Mouse (Mus musculus): ENCODE data around the gene Ppp2r5c. TPM values are rescaled to one million over a fixed set of nuclear protein-coding genes. Genes with fewer than 3 reads are reported as not detected.

Gene Ppp2r5c
- polyA plus RNA-seq, 1 experiment from 2014 or later = 168 TPM

DNA sequence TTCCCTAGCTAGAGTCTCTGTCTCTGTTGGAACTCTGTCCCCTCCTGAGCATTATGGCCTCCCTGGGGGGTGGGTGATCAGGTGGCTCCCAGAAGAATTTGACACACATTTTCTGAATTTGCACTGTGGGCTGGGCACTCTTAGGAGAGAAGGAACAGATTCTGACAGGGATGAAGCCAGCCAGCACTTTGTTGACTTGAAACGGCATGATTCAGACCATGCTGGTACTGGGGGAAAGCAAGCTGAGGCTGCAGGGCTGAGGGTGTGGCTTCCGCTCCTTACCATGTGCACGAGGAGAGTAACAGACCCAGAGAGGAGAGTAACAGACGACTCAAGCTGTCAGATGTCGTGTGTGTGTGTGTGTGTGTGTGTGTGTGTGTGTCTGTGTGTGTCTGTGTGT, 76.6 kb downstream of the Ppp2r5c start:
- Histone ChIP-seq H3K4me2 (replicated peaks; ENCODE audit: low read depth, low read length) (no peak overlapping the region), H3K4me3 (ENCODE audit: low read depth, low read length) (no peak overlapping the region), H3K36me3 (ENCODE audit: control insufficient read depth, insufficient read depth, low read length) (peaks cover 14% of the 10 kb centered on the region), H3K27ac (ENCODE audit: low read length) (no peak overlapping the region), H3K9me3 (ENCODE audit: control insufficient read depth, low read depth, low read length) (no peaks in the 10 kb centered on the region), H3K27me3 (ENCODE audit: control insufficient read depth, insufficient read depth, low read length) (no peaks in the 10 kb centered on the region), H3K9ac (replicated peaks; ENCODE audit: low read depth, low read length) (no peak overlapping the region), H3K4me1 (ENCODE audit: control insufficient read depth, insufficient read depth, low read length) (no peaks in the 10 kb centered on the region)
- WGBS = 83% methylated on average over 5 of the region's 5 CpGs
- ATAC-seq (ENCODE audit: insufficient number of reproducible peaks, insufficient read depth, low FRiP score, low read depth) = no peak

DNA sequence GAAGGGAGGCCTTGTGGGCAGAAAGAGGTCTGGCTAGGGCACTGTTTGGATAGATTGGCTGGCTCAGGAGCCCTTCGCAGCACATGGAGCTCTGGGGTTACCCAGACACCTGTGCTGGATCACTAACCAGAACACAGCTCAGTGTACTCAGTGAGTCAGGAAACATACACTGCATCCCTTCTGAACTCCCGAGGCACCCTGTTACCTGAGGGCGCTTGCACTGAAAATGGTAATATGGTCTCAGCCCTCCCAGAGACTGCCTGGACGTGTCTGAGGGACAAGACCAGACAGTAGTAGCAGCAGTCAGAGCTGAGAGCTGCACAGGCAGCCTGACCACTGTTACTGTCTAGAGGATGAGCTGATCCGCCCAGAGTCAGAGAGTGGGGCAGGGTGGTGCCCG, 85.8 kb downstream of the Ppp2r5c start:
- ATAC-seq (ENCODE audit: insufficient number of reproducible peaks, insufficient read depth, low FRiP score, low read depth) = no peak
- Histone ChIP-seq H3K27me3 (ENCODE audit: control insufficient read depth, insufficient read depth, low read length) (no peaks in the 10 kb centered on the region), H3K4me1 (ENCODE audit: control insufficient read depth, insufficient read depth, low read length) (no peaks in the 10 kb centered on the region), H3K4me2 (replicated peaks; ENCODE audit: low read depth, low read length) (no peak overlapping the region), H3K9ac (replicated peaks; ENCODE audit: low read depth, low read length) (no peak overlapping the region), H3K27ac (ENCODE audit: low read length) (no peak overlapping the region), H3K4me3 (ENCODE audit: low read depth, low read length) (no peak overlapping the region), H3K36me3 (ENCODE audit: control insufficient read depth, insufficient read depth, low read length) (peaks cover 3% of the 10 kb centered on the region; the same call in 1 of the 2 replicates), H3K9me3 (ENCODE audit: control insufficient read depth, low read depth, low read length) (no peaks in the 10 kb centered on the region)
- 91% methylated on average over 6 of the region's 6 CpGs for WGBS

GRCm38 (mm10) chr12:110533151-110533550, 86.2 kb downstream of the Ppp2r5c start:
- Histone ChIP-seq H3K27me3 (ENCODE audit: control insufficient read depth, insufficient read depth, low read length) (no peaks in the 10 kb centered on the region), H3K4me2 (replicated peaks; ENCODE audit: low read depth, low read length) (no peak overlapping the region), H3K27ac (ENCODE audit: low read length) (no peak overlapping the region), H3K4me1 (ENCODE audit: control insufficient read depth, insufficient read depth, low read length) (no peaks in the 10 kb centered on the region), H3K9me3 (ENCODE audit: control insufficient read depth, low read depth, low read length) (no peaks in the 10 kb centered on the region), H3K4me3 (ENCODE audit: low read depth, low read length) (no peak overlapping the region), H3K36me3 (ENCODE audit: control insufficient read depth, insufficient read depth, low read length) (peaks cover 3% of the 10 kb centered on the region; the same call in 1 of the 2 replicates), H3K9ac (replicated peaks; ENCODE audit: low read depth, low read length) (no peak overlapping the region)
- WGBS = 90% methylated on average over 2 of the region's 2 CpGs
- ATAC-seq (ENCODE audit: insufficient number of reproducible peaks, insufficient read depth, low FRiP score, low read depth) = no peak

DNA sequence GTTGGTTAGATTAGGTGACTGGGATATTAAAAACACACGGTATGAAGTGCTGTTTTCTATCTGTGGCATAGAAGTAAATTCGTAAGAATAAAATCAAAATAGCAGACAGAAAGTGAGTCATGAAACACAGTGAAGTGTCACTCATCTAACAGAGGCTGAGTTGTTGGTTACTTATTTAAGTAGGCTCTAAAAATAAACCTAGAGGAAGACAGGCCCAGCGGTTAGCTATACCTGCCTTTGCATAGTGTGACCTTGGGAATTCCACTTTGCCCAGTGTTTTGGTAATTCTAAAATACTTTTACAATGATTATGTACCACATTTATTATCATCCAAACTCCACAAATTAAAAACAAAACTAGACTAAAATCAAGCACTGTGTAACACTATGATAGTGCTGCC, 86.9 kb downstream of the Ppp2r5c start:
- no peaks in the 10 kb centered on the region for H3K9me3 ChIP-seq (ENCODE audit: control insufficient read depth, low read depth, low read length)
- H3K9ac ChIP-seq (replicated peaks; ENCODE audit: low read depth, low read length) = no peak overlapping the region
- no peaks in the 10 kb centered on the region for H3K27me3 ChIP-seq (ENCODE audit: control insufficient read depth, insufficient read depth, low read length)

DNA sequence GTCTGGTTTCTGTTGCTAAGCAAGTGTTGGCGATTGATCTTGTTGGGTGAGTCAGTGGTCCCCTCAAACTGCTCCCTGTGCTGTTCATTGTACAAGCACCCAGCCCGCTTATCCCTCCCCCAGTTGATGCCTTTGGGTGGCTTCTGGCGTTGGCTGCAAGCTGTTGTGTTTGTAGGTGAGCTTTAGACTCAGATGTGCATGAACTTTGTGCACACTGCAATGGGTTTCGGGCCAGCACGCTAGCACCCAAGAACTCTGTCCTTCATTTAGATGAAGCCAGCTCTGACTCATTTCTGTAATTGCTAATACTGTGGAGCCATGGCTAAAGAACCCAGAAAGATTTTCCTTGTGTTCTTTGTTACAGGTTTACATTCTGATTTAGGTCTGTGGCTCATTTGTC, 88.4 kb downstream of the Ppp2r5c start:
- Histone ChIP-seq H3K9me3 (ENCODE audit: control insufficient read depth, low read depth, low read length) (no peaks in the 10 kb centered on the region), H3K9ac (replicated peaks; ENCODE audit: low read depth, low read length) (no peak overlapping the region), H3K4me2 (replicated peaks; ENCODE audit: low read depth, low read length) (no peak overlapping the region), H3K4me3 (ENCODE audit: low read depth, low read length) (no peak overlapping the region), H3K27ac (ENCODE audit: low read length) (no peak overlapping the region), H3K4me1 (ENCODE audit: control insufficient read depth, insufficient read depth, low read length) (no peaks in the 10 kb centered on the region), H3K36me3 (ENCODE audit: control insufficient read depth, insufficient read depth, low read length) (peaks cover 3% of the 10 kb centered on the region; the same call in 1 of the 2 replicates), H3K27me3 (ENCODE audit: control insufficient read depth, insufficient read depth, low read length) (no peaks in the 10 kb centered on the region)
- 95% methylated on average over 5 of the region's 5 CpGs for WGBS
- no peak for ATAC-seq (ENCODE audit: insufficient number of reproducible peaks, insufficient read depth, low FRiP score, low read depth)

More for the DNA sequence above, 86.9 kb downstream of the Ppp2r5c start:
- H3K36me3 ChIP-seq (ENCODE audit: control insufficient read depth, insufficient read depth, low read length) = peaks cover 3% of the 10 kb centered on the region; the same call in 1 of the 2 replicates
- H3K4me3 ChIP-seq (ENCODE audit: low read depth, low read length) = no peak overlapping the region
- 93% methylated on average over 3 of the region's 3 CpGs for WGBS
- H3K27ac ChIP-seq (ENCODE audit: low read length) = no peak overlapping the region
- H3K4me1 ChIP-seq (ENCODE audit: control insufficient read depth, insufficient read depth, low read length) = no peaks in the 10 kb centered on the region
- no peak overlapping the region for H3K4me2 ChIP-seq (replicated peaks; ENCODE audit: low read depth, low read length)
- no peak for ATAC-seq (ENCODE audit: insufficient number of reproducible peaks, insufficient read depth, low FRiP score, low read depth)

DNA sequence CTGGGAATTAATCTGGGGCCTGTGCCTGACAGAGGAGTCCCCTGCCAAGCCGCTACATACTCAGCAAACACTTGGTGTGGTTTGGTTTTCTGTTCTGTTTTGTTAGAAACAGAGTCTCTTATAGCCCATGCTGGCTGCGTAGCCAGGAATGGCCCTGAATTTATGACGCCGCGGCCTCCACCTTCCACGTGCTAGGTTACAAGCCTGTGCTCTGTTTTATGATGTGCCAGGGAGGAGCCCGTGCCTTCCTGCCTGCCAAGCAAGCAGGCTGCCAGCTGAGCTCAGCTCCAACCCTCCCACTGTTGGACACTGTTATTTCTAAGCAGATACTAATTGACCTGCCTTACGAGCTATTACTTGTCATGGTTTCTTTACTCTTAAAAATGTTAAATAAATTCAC, 90.8 kb downstream of the Ppp2r5c start:
- Histone ChIP-seq H3K27ac (ENCODE audit: low read length) (no peak overlapping the region), H3K27me3 (ENCODE audit: control insufficient read depth, insufficient read depth, low read length) (no peaks in the 10 kb centered on the region), H3K4me1 (ENCODE audit: control insufficient read depth, insufficient read depth, low read length) (no peaks in the 10 kb centered on the region), H3K9me3 (ENCODE audit: control insufficient read depth, low read depth, low read length) (no peaks in the 10 kb centered on the region), H3K4me2 (replicated peaks; ENCODE audit: low read depth, low read length) (no peak overlapping the region), H3K36me3 (ENCODE audit: control insufficient read depth, insufficient read depth, low read length) (no peaks in the 10 kb centered on the region), H3K4me3 (ENCODE audit: low read depth, low read length) (no peak overlapping the region), H3K9ac (replicated peaks; ENCODE audit: low read depth, low read length) (no peak overlapping the region)
- ATAC-seq (ENCODE audit: insufficient number of reproducible peaks, insufficient read depth, low FRiP score, low read depth) = no peak
- WGBS = 96% methylated on average over 8 of the region's 8 CpGs

GRCm38 (mm10) chr12:110539346-110539745, 92.4 kb downstream of the Ppp2r5c start:
- H3K36me3 ChIP-seq (ENCODE audit: control insufficient read depth, insufficient read depth, low read length) = peaks cover 4% of the 10 kb centered on the region
- 93% methylated on average over 10 of the region's 10 CpGs for WGBS

GRCm38 (mm10) chr12:110539798-110540197, 92.9 kb downstream of the Ppp2r5c start:
- Histone ChIP-seq H3K27ac (ENCODE audit: low read length) (no peak overlapping the region), H3K27me3 (ENCODE audit: control insufficient read depth, insufficient read depth, low read length) (no peaks in the 10 kb centered on the region), H3K9me3 (ENCODE audit: control insufficient read depth, low read depth, low read length) (no peaks in the 10 kb centered on the region), H3K4me2 (replicated peaks; ENCODE audit: low read depth, low read length) (no peak overlapping the region), H3K4me1 (ENCODE audit: control insufficient read depth, insufficient read depth, low read length) (no peaks in the 10 kb centered on the region), H3K9ac (replicated peaks; ENCODE audit: low read depth, low read length) (no peak overlapping the region), H3K36me3 (ENCODE audit: control insufficient read depth, insufficient read depth, low read length) (peaks cover 4% of the 10 kb centered on the region), H3K4me3 (ENCODE audit: low read depth, low read length) (no peak overlapping the region)
- WGBS = 86% methylated on average over 9 of the region's 9 CpGs
- ATAC-seq (ENCODE audit: insufficient number of reproducible peaks, insufficient read depth, low FRiP score, low read depth) = no peak

More at GRCm38 (mm10) chr12:110539346-110539745, 92.4 kb downstream of the Ppp2r5c start:
- Histone ChIP-seq H3K27me3 (ENCODE audit: control insufficient read depth, insufficient read depth, low read length) (no peaks in the 10 kb centered on the region), H3K9ac (replicated peaks; ENCODE audit: low read depth, low read length) (no peak overlapping the region), H3K4me3 (ENCODE audit: low read depth, low read length) (no peak overlapping the region), H3K4me1 (ENCODE audit: control insufficient read depth, insufficient read depth, low read length) (no peaks in the 10 kb centered on the region), H3K4me2 (replicated peaks; ENCODE audit: low read depth, low read length) (no peak overlapping the region), H3K9me3 (ENCODE audit: control insufficient read depth, low read depth, low read length) (no peaks in the 10 kb centered on the region), H3K27ac (ENCODE audit: low read length) (no peak overlapping the region)
- no peak for ATAC-seq (ENCODE audit: insufficient number of reproducible peaks, insufficient read depth, low FRiP score, low read depth)

DNA sequence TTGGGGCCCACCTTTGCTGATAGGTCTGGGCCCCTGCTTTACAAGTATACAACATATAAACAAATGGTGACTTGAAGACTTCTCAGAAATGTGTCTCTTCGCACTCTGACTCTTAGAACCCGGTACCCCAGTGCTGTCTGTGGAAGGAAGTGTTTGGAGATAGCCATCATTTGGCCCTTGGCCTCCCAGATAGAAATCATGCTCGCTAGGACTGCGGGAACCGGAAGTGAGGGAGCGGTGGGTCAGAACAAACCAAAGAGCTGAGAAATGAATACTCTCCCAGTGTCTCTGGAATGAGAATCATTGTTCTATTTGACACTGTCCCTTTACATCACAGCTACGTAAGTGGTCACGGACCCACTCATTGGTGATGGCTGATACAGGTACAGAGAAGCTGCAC, 93.4 kb downstream of the Ppp2r5c start:
- 85% methylated on average over 8 of the region's 8 CpGs for WGBS
- Histone ChIP-seq H3K9me3 (ENCODE audit: control insufficient read depth, low read depth, low read length) (no peaks in the 10 kb centered on the region), H3K27ac (ENCODE audit: low read length) (no peak overlapping the region), H3K9ac (replicated peaks; ENCODE audit: low read depth, low read length) (no peak overlapping the region), H3K4me1 (ENCODE audit: control insufficient read depth, insufficient read depth, low read length) (no peaks in the 10 kb centered on the region), H3K27me3 (ENCODE audit: control insufficient read depth, insufficient read depth, low read length) (no peaks in the 10 kb centered on the region), H3K4me3 (ENCODE audit: low read depth, low read length) (no peak overlapping the region), H3K4me2 (replicated peaks; ENCODE audit: low read depth, low read length) (no peak overlapping the region), H3K36me3 (ENCODE audit: control insufficient read depth, insufficient read depth, low read length) (peaks cover 4% of the 10 kb centered on the region)
- ATAC-seq (ENCODE audit: insufficient number of reproducible peaks, insufficient read depth, low FRiP score, low read depth) = no peak
